Mouse (Mus musculus): ENCODE results near the gene Pak6. TPM values are rescaled to one million over a fixed set of nuclear protein-coding genes. Genes with fewer than 3 reads are reported as not detected.

The Pak6 gene
- polyA plus RNA-seq, 1 experiment from 2014 or later: 1.6 TPM

DNA sequence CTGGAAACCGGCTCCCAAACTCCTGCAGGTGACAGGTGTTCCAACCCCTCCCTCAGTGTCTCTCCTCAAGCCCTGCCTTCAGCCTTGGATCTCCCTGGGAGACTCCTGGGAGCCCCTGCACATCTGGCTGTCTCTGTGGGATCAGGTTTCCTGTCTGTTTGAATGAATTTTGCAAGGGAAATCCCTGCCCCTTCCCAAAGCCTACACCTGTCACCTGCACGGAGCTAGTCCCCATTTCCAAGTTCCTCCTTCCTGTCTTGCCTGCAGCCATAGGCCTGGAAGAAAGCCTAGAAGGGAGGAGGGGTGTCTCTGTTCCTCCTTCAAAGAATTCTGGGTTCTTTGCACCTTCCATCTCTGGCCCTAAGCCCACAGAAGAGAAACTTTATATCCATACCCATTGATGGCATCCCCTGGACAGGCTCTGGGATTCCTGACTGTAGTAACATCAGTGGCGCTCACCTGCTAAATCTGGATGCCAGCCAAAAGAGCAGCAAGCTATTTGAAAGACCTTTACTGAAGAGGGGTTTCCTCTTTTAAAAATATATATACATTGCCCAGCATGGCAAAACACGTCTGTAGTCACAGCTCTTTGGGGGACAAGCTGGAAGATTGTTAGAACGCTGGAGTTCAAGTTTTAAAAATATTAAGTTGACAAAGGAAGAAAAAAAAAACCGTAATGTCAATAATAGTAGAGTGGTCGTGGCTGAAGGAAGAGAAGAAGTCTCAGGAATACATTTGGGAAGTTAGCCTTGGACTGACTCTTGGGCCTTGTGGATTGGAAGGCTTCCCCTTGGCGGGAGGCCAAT, 66.9 kb downstream of the Pak6 start:
- Histone ChIP-seq H3K9me3 (no peaks in the 10 kb centered on the region), H3K27me3 (ENCODE audit: poor library complexity, severe bottlenecking) (peaks cover 85% of the 10 kb centered on the region), H3K4me3 (no peak overlapping the region), H3K27ac (no peak overlapping the region), H3K4me1 (peaks cover 18% of the 10 kb centered on the region), H3K36me3 (replicated peaks) (no peaks in the 10 kb centered on the region)
- 24% methylated on average over 8 of the region's 8 CpGs for WGBS
- DNase-seq (ENCODE audit: extremely low spot score, low spot score): no peak

DNA sequence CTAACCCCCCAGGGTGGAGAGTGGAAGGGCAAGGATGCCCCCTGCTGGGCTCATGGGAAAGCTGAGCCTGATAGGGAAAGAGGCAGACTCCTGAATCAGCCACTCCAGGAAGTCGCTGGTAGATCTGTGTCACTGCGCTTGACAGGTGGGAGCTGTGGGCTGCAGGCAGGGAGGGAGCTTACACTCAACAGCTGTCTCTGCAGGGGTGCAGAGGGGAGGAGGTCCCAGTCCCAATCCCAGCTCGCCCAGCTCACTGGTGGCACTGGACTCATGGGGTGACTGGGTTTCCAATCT, 67.5 kb downstream of the Pak6 start:
- Histone ChIP-seq H3K36me3 (replicated peaks) (no peaks in the 10 kb centered on the region), H3K4me3 (no peak overlapping the region), H3K27ac (no peak overlapping the region), H3K4me1 (peaks cover 18% of the 10 kb centered on the region), H3K27me3 (ENCODE audit: poor library complexity, severe bottlenecking) (peaks cover 85% of the 10 kb centered on the region), H3K9me3 (no peaks in the 10 kb centered on the region)
- 2% methylated on average over 3 of the region's 3 CpGs for WGBS
- DNase-seq (ENCODE audit: extremely low spot score, low spot score): no peak

DNA sequence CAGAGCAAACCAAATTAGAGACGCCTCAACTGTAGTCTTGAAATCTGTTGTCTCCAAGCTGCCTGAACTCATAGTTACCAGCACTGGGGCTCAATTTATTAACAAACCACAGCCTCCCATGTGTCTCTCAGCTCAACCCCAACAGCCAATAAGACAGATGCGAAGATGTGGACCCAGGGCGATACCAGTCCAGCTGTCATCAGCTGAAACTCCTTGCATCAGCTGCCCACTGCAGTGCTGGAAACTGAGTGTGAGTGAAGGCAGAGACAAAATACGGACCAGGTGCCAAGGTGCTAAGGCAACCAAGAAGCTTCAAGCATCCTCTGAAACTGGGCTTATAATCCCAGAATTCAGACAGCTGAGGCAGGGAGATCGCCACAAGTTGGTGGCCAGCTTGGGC, 68.9 kb downstream of the Pak6 start:
- no peak overlapping the region for H3K27ac ChIP-seq

DNA sequence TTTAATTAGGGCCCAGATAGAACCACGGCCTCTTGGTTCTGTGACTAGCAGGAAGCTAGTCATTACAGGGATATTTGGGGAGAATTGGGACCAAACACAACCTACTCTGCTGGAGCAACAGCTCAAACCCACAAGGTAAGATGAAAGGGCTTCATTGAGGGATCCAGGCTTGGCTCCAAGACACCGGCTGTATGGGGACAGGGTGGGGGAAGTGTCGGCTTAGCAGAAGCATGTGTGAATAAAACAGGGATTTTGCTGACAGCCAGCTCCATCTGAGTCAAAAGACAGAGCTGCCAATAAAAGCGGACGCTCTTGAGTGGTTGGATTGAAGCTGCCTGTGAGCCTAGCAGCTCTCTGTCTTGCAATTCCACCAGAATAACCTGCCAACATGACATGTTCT, 70.2 kb downstream of the Pak6 start:
- no peaks in the 10 kb centered on the region for H3K9me3 ChIP-seq
- peaks cover 14% of the 10 kb centered on the region for H3K4me1 ChIP-seq
- DNase-seq (ENCODE audit: extremely low spot score, low spot score): no peak
- peaks cover 64% of the 10 kb centered on the region for H3K27me3 ChIP-seq (ENCODE audit: poor library complexity, severe bottlenecking)
- no peaks in the 10 kb centered on the region for H3K36me3 ChIP-seq (replicated peaks)
- no peak overlapping the region for H3K4me3 ChIP-seq
- no peak overlapping the region for H3K27ac ChIP-seq
- whole genome bisulfite sequencing: 64% methylated on average over 5 of the region's 5 CpGs

More for the DNA sequence above, 68.9 kb downstream of the Pak6 start:
- peaks cover 18% of the 10 kb centered on the region for H3K4me1 ChIP-seq
- no peak for DNase-seq (ENCODE audit: extremely low spot score, low spot score)
- peaks cover 77% of the 10 kb centered on the region for H3K27me3 ChIP-seq (ENCODE audit: poor library complexity, severe bottlenecking)
- H3K4me3 ChIP-seq: no peak overlapping the region
- 87% methylated on average over 5 of the region's 5 CpGs for WGBS
- H3K36me3 ChIP-seq (replicated peaks): no peaks in the 10 kb centered on the region
- no peaks in the 10 kb centered on the region for H3K9me3 ChIP-seq

DNA sequence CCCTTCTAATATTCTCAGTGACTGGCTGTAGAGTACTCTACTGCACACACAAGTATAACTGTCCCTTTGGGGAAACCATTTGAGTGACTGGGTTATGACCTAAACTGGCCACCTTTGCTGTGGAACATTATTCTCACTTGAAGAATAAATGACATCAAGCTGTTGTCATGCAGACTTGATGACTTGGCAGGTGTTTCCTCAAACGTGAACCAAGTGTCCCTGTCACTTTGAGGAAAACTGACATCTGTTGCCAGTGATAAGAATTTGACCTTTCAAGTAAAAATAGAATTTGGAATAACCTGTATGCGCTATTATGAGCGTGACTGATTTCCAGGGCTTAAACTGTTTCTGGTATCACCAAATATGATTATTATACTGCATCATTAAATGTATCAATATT, 77.2 kb downstream of the Pak6 start:
- H3K4me3 ChIP-seq: no peak overlapping the region
- peaks cover 11% of the 10 kb centered on the region for H3K4me1 ChIP-seq
- 78% methylated on average over 3 of the region's 3 CpGs for WGBS
- H3K9me3 ChIP-seq: no peaks in the 10 kb centered on the region
- DNase-seq (ENCODE audit: extremely low spot score, low spot score): no peak
- peaks cover 43% of the 10 kb centered on the region for H3K27me3 ChIP-seq (ENCODE audit: poor library complexity, severe bottlenecking)
- H3K36me3 ChIP-seq (replicated peaks): no peaks in the 10 kb centered on the region
- no peak overlapping the region for H3K27ac ChIP-seq

DNA sequence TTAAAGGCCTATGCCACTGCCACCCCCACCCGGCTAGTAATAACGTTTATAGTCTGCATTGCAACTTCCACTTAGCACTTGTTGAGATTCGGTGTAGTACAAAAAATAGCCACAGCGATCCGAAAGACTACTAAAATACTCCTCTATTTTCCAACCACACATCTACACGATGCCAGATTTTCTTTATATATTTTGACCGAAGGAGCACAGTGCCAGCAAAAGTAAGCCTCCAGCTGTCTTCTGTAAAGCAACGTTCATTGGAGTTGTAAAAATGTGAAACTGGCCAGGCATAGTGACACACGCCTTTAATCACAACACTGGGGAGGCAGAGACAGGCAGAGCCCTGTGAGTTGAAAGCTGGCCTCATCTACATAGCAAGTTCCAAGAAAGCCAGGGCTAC, 78.1 kb downstream of the Pak6 start:
- DNase-seq (ENCODE audit: extremely low spot score, low spot score): no peak
- Histone ChIP-seq H3K27me3 (ENCODE audit: poor library complexity, severe bottlenecking) (peaks cover 39% of the 10 kb centered on the region), H3K27ac (no peak overlapping the region), H3K4me3 (no peak overlapping the region), H3K36me3 (replicated peaks) (no peaks in the 10 kb centered on the region), H3K9me3 (no peaks in the 10 kb centered on the region), H3K4me1 (peaks cover 15% of the 10 kb centered on the region)
- WGBS: 79% methylated on average over 9 of the region's 9 CpGs

DNA sequence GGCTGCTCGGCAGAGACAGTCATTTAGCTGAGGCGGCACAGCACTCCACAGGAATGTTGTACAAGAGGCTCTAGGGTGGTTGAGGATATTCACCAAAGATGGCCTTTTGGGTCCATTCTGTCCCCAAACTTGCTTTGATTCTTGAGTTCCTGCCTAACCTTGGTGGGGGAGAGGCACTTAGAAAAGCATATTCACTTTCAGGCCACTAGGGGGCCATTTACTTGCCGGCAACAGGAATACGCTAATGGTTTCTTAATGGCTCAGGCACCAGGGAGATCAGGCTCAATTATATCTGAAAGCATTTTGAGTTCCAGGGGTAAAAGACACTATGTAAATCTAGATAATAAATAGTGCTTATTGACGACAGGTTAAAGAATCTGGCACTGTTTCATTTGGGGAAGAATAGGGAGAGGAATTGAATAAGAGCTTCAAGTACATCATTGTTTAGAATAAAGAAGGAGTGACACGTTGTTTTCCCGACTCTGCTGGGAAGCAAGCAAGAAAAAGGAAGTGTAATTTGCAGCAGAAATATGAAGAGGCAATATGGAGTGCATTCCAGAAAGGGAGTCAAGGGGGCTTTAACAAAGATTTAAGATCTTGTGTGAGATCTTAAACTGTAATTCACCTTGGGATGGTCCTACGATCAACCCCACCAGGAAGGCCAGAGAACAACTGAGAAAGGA, 80.3 kb downstream of the Pak6 start:
- DNase-seq (ENCODE audit: extremely low spot score, low spot score): no peak
- no peak overlapping the region for H3K27ac ChIP-seq
- peaks cover 37% of the 10 kb centered on the region for H3K4me1 ChIP-seq
- peaks cover 52% of the 10 kb centered on the region for H3K27me3 ChIP-seq (ENCODE audit: poor library complexity, severe bottlenecking)
- no peak overlapping the region for H3K4me3 ChIP-seq
- no peaks in the 10 kb centered on the region for H3K9me3 ChIP-seq
- WGBS: 32% methylated on average over 8 of the region's 8 CpGs
- no peaks in the 10 kb centered on the region for H3K36me3 ChIP-seq (replicated peaks)

DNA sequence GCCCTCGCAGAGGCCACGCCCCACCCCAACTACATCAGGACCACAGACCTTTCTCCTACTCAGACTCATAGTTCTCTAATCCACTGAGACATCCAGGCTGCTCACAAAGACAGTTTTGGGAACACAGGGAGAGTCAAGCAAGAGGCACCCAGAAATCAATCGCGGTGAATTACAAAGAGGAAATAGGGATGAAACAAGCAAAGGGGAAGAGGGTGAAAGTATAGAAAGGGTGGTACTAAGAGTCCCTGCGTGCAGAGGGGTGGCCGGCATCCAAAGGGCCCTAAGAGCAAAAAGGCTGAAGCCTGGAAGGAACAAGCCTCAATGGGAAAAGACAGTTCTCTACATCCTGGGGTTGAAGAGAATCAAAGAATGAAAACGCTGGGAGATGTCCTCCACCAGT, 81.5 kb downstream of the Pak6 start:
- H3K36me3 ChIP-seq (replicated peaks): peaks cover 10% of the 10 kb centered on the region; the same call in 1 of the 2 replicates
- no peak overlapping the region for H3K27ac ChIP-seq
- H3K9me3 ChIP-seq: no peaks in the 10 kb centered on the region
- H3K4me3 ChIP-seq: peak overlapping the region; percentile 95
- 4% methylated on average over 7 of the region's 7 CpGs for WGBS
- peaks cover 64% of the 10 kb centered on the region for H3K27me3 ChIP-seq (ENCODE audit: poor library complexity, severe bottlenecking)
- peaks cover 50% of the 10 kb centered on the region for H3K4me1 ChIP-seq
- no peak for DNase-seq (ENCODE audit: extremely low spot score, low spot score)

DNA sequence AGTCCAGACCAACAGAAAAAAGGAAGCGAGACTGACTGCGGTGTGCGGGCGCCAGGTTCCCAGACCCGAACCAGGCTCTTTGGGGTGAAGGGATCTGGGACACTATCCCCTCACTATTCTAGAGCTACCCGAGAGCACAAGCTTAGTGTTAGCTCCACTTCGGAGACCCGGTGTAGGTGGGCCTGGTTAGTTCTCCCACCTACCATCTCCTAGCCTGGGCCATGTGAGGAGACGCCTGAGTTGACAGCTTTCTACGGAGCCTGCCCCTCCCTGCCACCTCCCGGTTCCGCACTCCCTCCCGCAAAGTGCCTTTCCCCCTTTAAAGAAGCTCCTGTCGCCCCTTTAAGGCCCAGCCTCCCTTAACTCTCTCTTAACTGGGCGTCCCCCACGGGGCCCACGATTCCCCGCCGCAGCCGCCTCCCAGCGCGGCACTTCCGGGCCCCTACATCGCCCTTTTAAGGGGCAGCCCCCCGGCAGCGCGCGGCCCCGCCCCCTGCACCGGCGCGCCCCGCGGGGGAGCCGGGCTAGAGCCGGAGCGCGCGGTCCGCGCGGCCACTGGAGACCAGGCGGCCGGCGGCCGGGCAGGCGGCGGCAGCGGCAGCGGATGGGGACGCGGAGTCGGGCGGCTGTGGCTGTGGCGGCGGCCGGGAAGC, 82.3 kb downstream of the Pak6 start, which contains the start of gene Inafm2:
Gene Inafm2 (plus strand): TSS at position 527 of the 653 bp plus-strand sequence.
- Histone ChIP-seq H3K36me3 (replicated peaks) (peaks cover 13% of the 10 kb centered on the region), H3K4me3 (peak within 1 kb of the TSS; percentile 95), H3K9me3 (no peaks in the 10 kb centered on the region), H3K4me1 (peaks cover 57% of the 10 kb centered on the region), H3K27me3 (ENCODE audit: poor library complexity, severe bottlenecking) (peaks cover 71% of the 10 kb centered on the region), H3K27ac (peak within 1 kb of the TSS; percentile 90)
- WGBS: 2% methylated on average over 57 of the region's 57 CpGs
- DNase-seq (ENCODE audit: extremely low spot score, low spot score): peak; percentile 90

DNA sequence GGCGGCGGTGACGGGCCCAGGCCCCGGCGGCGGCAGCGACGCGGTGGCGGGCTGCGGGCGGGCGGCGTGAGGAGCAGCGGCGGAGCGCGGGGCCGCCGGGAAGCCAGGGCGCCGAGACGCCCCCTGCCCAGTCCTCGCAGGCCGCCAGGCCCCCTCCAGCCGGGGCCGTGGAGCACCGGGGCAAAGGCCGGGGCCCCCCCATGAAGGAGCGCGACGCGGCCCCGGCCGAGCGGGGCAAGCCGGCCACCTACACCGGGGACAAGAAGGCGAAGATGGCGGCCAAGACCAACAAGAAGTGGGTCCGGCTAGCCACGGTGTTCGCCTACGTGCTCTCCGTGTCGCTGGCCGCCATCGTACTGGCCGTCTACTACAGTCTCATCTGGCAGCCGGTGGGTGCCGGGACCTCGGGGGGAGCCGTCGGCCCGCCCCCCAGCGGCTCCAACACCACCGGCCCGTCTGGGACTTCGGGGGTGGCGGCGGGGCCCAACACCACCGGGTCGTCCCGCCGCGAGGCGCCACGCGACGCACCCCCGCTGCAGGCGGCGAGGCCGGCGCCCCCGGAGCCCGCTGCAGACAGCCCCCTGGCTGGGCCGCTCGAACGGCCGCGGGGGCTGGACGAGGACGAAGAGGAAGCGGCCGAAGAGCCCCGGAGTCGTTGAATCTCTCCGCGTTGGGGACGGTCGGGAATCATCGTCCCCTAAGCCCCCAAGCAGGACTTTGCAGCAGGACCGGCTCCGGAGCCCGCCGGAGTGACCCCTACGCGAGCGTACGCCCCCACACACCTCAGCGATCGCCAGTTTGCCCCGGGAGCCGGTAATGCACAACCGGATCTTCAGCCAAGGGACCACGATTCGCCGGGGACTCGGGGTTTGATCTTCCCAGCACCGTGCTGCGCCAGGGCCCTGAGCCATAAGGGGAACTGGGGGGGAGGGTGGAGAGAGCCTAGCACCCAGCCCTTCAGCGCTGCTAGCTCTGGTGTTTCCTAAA, 83.1 kb downstream of the Pak6 start:
- Histone ChIP-seq H3K36me3 (replicated peaks) (peaks cover 14% of the 10 kb centered on the region), H3K4me1 (peaks cover 59% of the 10 kb centered on the region), H3K9me3 (no peaks in the 10 kb centered on the region), H3K27me3 (ENCODE audit: poor library complexity, severe bottlenecking) (peaks cover 78% of the 10 kb centered on the region), H3K4me3 (peak overlapping the region; percentile 95), H3K27ac (peak overlapping the region; percentile 90)
- peak; percentile 62 for DNase-seq (ENCODE audit: extremely low spot score, low spot score)
- under 1% methylated on average over 113 of the region's 113 CpGs for WGBS

DNA sequence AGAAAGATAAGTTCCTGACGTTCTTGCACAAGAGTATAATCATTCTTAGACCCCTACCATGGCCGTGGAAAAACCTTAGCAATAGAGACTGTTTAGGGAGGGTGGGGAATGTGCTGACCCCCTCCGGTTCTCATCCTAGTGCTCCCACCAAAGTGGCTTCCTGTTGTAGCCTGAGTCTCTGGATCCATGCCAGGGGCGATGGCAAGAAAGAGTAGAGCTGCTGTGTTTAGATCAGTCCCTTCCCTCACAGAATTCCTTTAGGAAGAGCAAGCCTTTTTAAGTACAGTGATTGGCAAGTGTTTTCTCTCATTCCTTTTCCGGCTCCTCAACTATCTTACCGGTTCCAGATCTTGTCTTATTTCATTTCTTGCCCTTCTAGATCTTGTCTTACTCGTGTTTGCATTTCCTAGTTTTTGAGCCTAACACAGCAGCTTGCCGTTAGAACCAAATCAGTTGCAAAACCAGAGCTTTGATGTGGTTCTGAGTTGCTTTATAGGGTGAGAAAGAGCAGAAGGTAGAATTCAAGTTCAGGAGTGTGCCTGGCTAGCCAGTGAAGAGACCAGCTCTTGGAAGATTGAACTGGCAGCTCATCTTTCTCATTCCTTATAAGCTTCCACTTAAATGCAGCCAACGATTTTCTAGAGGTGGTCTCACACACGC, 84.3 kb downstream of the Pak6 start:
- peaks cover 66% of the 10 kb centered on the region for H3K4me1 ChIP-seq
- no peak overlapping the region for H3K27ac ChIP-seq
- H3K4me3 ChIP-seq: peak overlapping the region; percentile 95
- H3K36me3 ChIP-seq (replicated peaks): peaks cover 14% of the 10 kb centered on the region
- 46% methylated on average over 10 of the region's 10 CpGs for WGBS
- H3K27me3 ChIP-seq (ENCODE audit: poor library complexity, severe bottlenecking): peaks cover 82% of the 10 kb centered on the region
- H3K9me3 ChIP-seq: no peaks in the 10 kb centered on the region
- DNase-seq (ENCODE audit: extremely low spot score, low spot score): no peak

All from forebrain, embryonic 10.5 days (tissue).